Mouse (Mus musculus) MEL (cell line): ENCODE measurements around the gene Lsp1. TPM values are rescaled to one million over a fixed set of nuclear protein-coding genes. Genes with fewer than 3 reads are reported as not detected.
A peak's percentile ranks its signal among the peaks of the same experiment; 100 is the strongest.

Experiments used
- DNase-seq: peaks from one replicate; pipeline ENCODE4 v3.0.0; 2011; ENCODE audit warnings: low read depth, low spot score
- H3K27ac ChIP-seq: 2 replicates; pipeline ENCODE4 v1.5.1; 2012; ENCODE audit warnings: low read depth, mild to moderate bottlenecking, control low read depth, low read length, moderate library complexity; ENCODE audit not compliant: control insufficient read depth
- H3K27me3 ChIP-seq, 2 experiments: fragments of 150-350 bp in 1 of 2; sonication (generic) in 1 of 2; 2 replicates each; pipeline ENCODE4 v1.6.1; 2012; ENCODE audit warnings: low read length in 2 of 2, mild to moderate bottlenecking in 2 of 2, improper control_type of control experiment in 1 of 2, moderate library complexity in 1 of 2; ENCODE audit not compliant: insufficient read depth in 2 of 2, control insufficient read depth in 1 of 2
- H3K36me3 ChIP-seq, 2 experiments: 2 replicates each; pipeline ENCODE4 v1.6.1; 2012 to 2014; ENCODE audit warnings: low read length in 2 of 2, improper control_type of control experiment in 1 of 2, inconsistent platforms in 1 of 2, mild to moderate bottlenecking in 1 of 2; ENCODE audit not compliant: insufficient read depth in 2 of 2, control insufficient read depth in 1 of 2
- H3K4me1 ChIP-seq, 2 experiments: fragments of 150-350 bp in 1 of 2; sonication (generic) in 1 of 2; 2 replicates each; pipeline ENCODE4 v1.6.1; 2012; ENCODE audit warnings: low read length in 2 of 2, improper control_type of control experiment in 1 of 2, mild to moderate bottlenecking in 1 of 2; ENCODE audit not compliant: insufficient read depth in 2 of 2, control insufficient read depth in 1 of 2
- H3K4me3 ChIP-seq, 2 experiments: fragments of 150-350 bp in 1 of 2; sonication (generic) in 1 of 2; 2 replicates each; pipeline ENCODE4 v1.5.1; 2012; ENCODE audit warnings: low read depth in 2 of 2, low read length in 2 of 2, mild to moderate bottlenecking in 2 of 2, moderate library complexity in 2 of 2, control low read depth in 1 of 2, improper control_type of control experiment in 1 of 2; ENCODE audit not compliant: control insufficient read depth in 1 of 2, insufficient read depth in 1 of 2
- H3K79me2 ChIP-seq: 2 replicates; pipeline ENCODE4 v1.6.1; 2012; ENCODE audit warnings: mild to moderate bottlenecking, low read length, moderate library complexity; ENCODE audit not compliant: control insufficient read depth, poor library complexity, insufficient read depth
- H3K9ac ChIP-seq: 2 replicates; pipeline ENCODE4 v1.6.1; 2012; ENCODE audit warnings: low read depth, mild to moderate bottlenecking, control low read depth, low read length, moderate library complexity; ENCODE audit not compliant: control insufficient read depth, poor library complexity, severe bottlenecking
- H3K9me3 ChIP-seq: fragments of 150-350 bp; sonication (generic); replicated peaks from 2 replicates; pipeline ENCODE4 v1.6.1; 2012; ENCODE audit warnings: mild to moderate bottlenecking, low read length, improper control_type of control experiment, moderate library complexity; ENCODE audit not compliant: insufficient read depth
- BHLHE40 ChIP-seq: IDR thresholded peaks from 2 replicates; pipeline ENCODE4 v1.6.1; 2012; ENCODE audit warnings: low read depth, mild to moderate bottlenecking, inconsistent platforms, low read length, improper control_type of control experiment, borderline replicate concordance
- CTCF ChIP-seq, 3 experiments: IDR thresholded peaks in 2 of 3; conservative IDR thresholded peaks in 1 of 3; 2 replicates each; pipeline ENCODE4 v1.5.1; 2011 to 2012; ENCODE audit warnings: low read length in 3 of 3, low read depth in 2 of 3, mild to moderate bottlenecking in 2 of 3, improper control_type of control experiment in 1 of 3, inconsistent platforms in 1 of 3, mixed read lengths in 1 of 3, moderate library complexity in 1 of 3; ENCODE audit not compliant: control insufficient read depth in 1 of 3, insufficient read depth in 1 of 3, poor library complexity in 1 of 3, severe bottlenecking in 1 of 3
- ETS1 ChIP-seq: IDR thresholded peaks from 2 replicates; pipeline ENCODE4 v1.6.1; 2012; ENCODE audit warnings: low read depth, mild to moderate bottlenecking, inconsistent platforms, low read length, improper control_type of control experiment, moderate library complexity
- GABPA ChIP-seq: IDR thresholded peaks from 2 replicates; pipeline ENCODE4 v1.6.1; 2012; ENCODE audit warnings: low read depth, mild to moderate bottlenecking, inconsistent platforms, low read length, improper control_type of control experiment, moderate library complexity
- JUND ChIP-seq: IDR thresholded peaks from 2 replicates; pipeline ENCODE4 v1.6.1; 2011; ENCODE audit warnings: low read depth, mild to moderate bottlenecking, improper control_type of control experiment, low read length
- MAFK ChIP-seq: IDR thresholded peaks from 2 replicates; pipeline ENCODE4 v1.6.1; 2011; ENCODE audit warnings: low read depth, mild to moderate bottlenecking, low read length, improper control_type of control experiment, borderline replicate concordance
- MAZ ChIP-seq: IDR thresholded peaks from 2 replicates; pipeline ENCODE4 v1.6.1; 2012; ENCODE audit warnings: low read depth, mild to moderate bottlenecking, inconsistent platforms, low read length, improper control_type of control experiment
- MEF2A ChIP-seq: IDR thresholded peaks from 2 replicates; pipeline ENCODE4 v1.6.1; 2014; ENCODE audit warnings: low read depth, mild to moderate bottlenecking, inconsistent platforms, low read length, improper control_type of control experiment; ENCODE audit not compliant: poor library complexity, insufficient replicate concordance, severe bottlenecking; ENCODE audit errors: extremely low read depth
- MXI1 ChIP-seq: IDR thresholded peaks from 2 replicates; pipeline ENCODE4 v1.6.1; 2011; ENCODE audit warnings: mild to moderate bottlenecking, low read depth, low read length, improper control_type of control experiment
- MYB ChIP-seq: IDR thresholded peaks from 2 replicates; pipeline ENCODE4 v1.6.1; 2011; ENCODE audit warnings: mild to moderate bottlenecking, low read depth, low read length, improper control_type of control experiment
- NELFE ChIP-seq: IDR thresholded peaks from 2 replicates; pipeline ENCODE4 v1.6.1; 2011; ENCODE audit warnings: low read depth, low read length, improper control_type of control experiment
- POLR2AphosphoS2 ChIP-seq: IDR thresholded peaks from 2 replicates; pipeline ENCODE4 v1.6.1; 2011; ENCODE audit warnings: low read length, improper control_type of control experiment
- POLR2AphosphoS5 ChIP-seq: IDR thresholded peaks from 2 replicates; pipeline ENCODE4 v1.6.1; 2012; ENCODE audit warnings: low read depth, borderline replicate concordance, mild to moderate bottlenecking, inconsistent platforms, low read length, moderate library complexity, mixed read lengths
- RAD21 ChIP-seq: IDR thresholded peaks from 2 replicates; pipeline ENCODE4 v1.6.1; 2011; ENCODE audit warnings: mild to moderate bottlenecking, low read depth, low read length, improper control_type of control experiment
- SMC3 ChIP-seq: IDR thresholded peaks from 2 replicates; pipeline ENCODE4 v1.6.1; 2011; ENCODE audit warnings: low read depth, low read length, improper control_type of control experiment
- TAL1 ChIP-seq: IDR thresholded peaks from 2 replicates; pipeline ENCODE4 v1.6.1; 2012; ENCODE audit warnings: mild to moderate bottlenecking, inconsistent platforms, low read length, moderate library complexity, mixed read lengths
- TBP ChIP-seq: IDR thresholded peaks from 2 replicates; pipeline ENCODE4 v1.8.0; 2011; ENCODE audit warnings: low read depth, low read length, improper control_type of control experiment
- UBTF ChIP-seq: IDR thresholded peaks from 2 replicates; pipeline ENCODE4 v1.6.1; 2012; ENCODE audit warnings: low read depth, mild to moderate bottlenecking, inconsistent platforms, low read length, improper control_type of control experiment, moderate library complexity, borderline replicate concordance; ENCODE audit not compliant: insufficient read depth
- USF1 ChIP-seq: IDR thresholded peaks from 2 replicates; pipeline ENCODE4 v1.6.1; 2014; ENCODE audit warnings: low read depth, mild to moderate bottlenecking, inconsistent platforms, low read length, improper control_type of control experiment, moderate library complexity
- USF2 ChIP-seq, 2 experiments: IDR thresholded peaks; 2 replicates each; pipeline ENCODE4 v1.6.1; 2011 to 2012; ENCODE audit warnings: improper control_type of control experiment in 2 of 2, low read length in 2 of 2, borderline replicate concordance in 1 of 2, inconsistent platforms in 1 of 2, low read depth in 1 of 2, mild to moderate bottlenecking in 1 of 2; ENCODE audit not compliant: insufficient read depth in 1 of 2
- ZC3H11A ChIP-seq: IDR thresholded peaks from 2 replicates; pipeline ENCODE4 v1.6.1; 2012; ENCODE audit warnings: low read depth, mild to moderate bottlenecking, inconsistent platforms, low read length, improper control_type of control experiment
- ZKSCAN1 ChIP-seq: IDR thresholded peaks from 2 replicates; pipeline ENCODE4 v1.6.1; 2012; ENCODE audit warnings: low read depth, mild to moderate bottlenecking, inconsistent platforms, low read length, improper control_type of control experiment, moderate library complexity
- ZMIZ1 ChIP-seq: IDR thresholded peaks from 2 replicates; pipeline ENCODE4 v1.6.1; 2012; ENCODE audit warnings: low read depth, mild to moderate bottlenecking, inconsistent platforms, low read length, improper control_type of control experiment, moderate library complexity
- ZNF384 ChIP-seq: IDR thresholded peaks from 2 replicates; pipeline ENCODE4 v1.6.1; 2012; ENCODE audit warnings: low read depth, mild to moderate bottlenecking, inconsistent platforms, low read length, improper control_type of control experiment
- polyA plus RNA-seq, 2 experiments: library from polyadenylated mRNA; stranded (reverse) in 1 of 2; unstranded in 1 of 2; fragments of >175 nt in 1 of 2; fragments of >200 nt in 1 of 2; gene quantifications; 2 replicates each; pipeline versions ENCODE4 v1.2.1 to v1.2.4; 2012; ENCODE audit warnings: low replicate concordance in 2 of 2, low read depth in 1 of 2; ENCODE audit not compliant: insufficient read length in 2 of 2, insufficient read depth in 1 of 2, missing spikeins in 1 of 2
- total RNA-seq: library from RNA; depleted of rRNA; stranded (reverse); fragments of 300-350 nt; gene quantifications from 2 replicates; pipeline ENCODE4 v1.2.3, GENCODE M21; 2012

The Lsp1 gene
- total and polyA plus RNA-seq, 3 experiments: not detected

- TF ChIP-seq MYB: no peak
Measured at GRCm38 (mm10) chr7:142480661-142481060, 20.1 kb downstream of the Lsp1 start (continued).

GRCm38 (mm10) chr7:142481186-142481567 is 20.6 kb downstream of the Lsp1 start:
- Histone ChIP-seq H3K27me3 (no peaks in the 10 kb centered on the region; a peak in 2 of 4 replicates), H3K4me3 (no peak overlapping the region), H3K36me3 (no peaks in the 10 kb centered on the region), H3K9me3 (no peaks in the 10 kb centered on the region), H3K79me2 (no peaks in the 10 kb centered on the region), H3K27ac (no peak overlapping the region), H3K9ac (no peak overlapping the region), H3K4me1 (no peaks in the 10 kb centered on the region)
- peak; percentile 6 for DNase-seq
- TF ChIP-seq POLR2AphosphoS2 (no peak), MAFK (no peak), USF2 (IDR thresholded peaks at IDR 0.05; ENCODE audit: borderline replicate concordance in 1 of 2, insufficient read depth in 1 of 2, low read depth in 1 of 2, low read length in 2 of 2) (no peak), ZC3H11A (no peak), UBTF (no peak), TAL1 (no peak), USF1 (0 out of 2 replicates have a peak, but pooled peaks have one; percentile 30), BHLHE40 (no peak), SMC3 (peak; percentile 49), POLR2AphosphoS5 (no peak), MAZ (no peak), GABPA (no peak), MEF2A (no peak), JUND (no peak), MYB (no peak), NELFE (no peak), RAD21 (peak; percentile 38), CTCF (IDR thresholded peaks at IDR 0.05 in 2 of 3, conservative IDR thresholded peaks at IDR 0.05 in 1 of 3; ENCODE audit: control insufficient read depth in 1 of 3, insufficient read depth in 1 of 3, low read depth in 2 of 3, low read length in 3 of 3, poor library complexity in 1 of 3, severe bottlenecking in 1 of 3) (peak; percentile 45 to 73 (median 59); a peak in 5 of 6 replicates), ZMIZ1 (no peak), MXI1 (no peak), TBP (no peak), ZNF384 (no peak), ZKSCAN1 (no peak), ETS1 (no peak)
